Mouse (Mus musculus) embryonic fibroblast, embryonic 13.5 days (primary cell): ENCODE measurements around the gene Speer4e. TPM values are rescaled to one million over a fixed set of nuclear protein-coding genes. Genes with fewer than 3 reads are reported as not detected.
"Not testable (repeated sequence)": the region's sequence is repeated elsewhere in the genome, so short reads cannot be mapped to it uniquely, and the experiment has no call there.

Experiments used
- H3K27ac ChIP-seq: 2 replicates; pipeline ENCODE4 v1.5.1; 2012; ENCODE audit warnings: low read length, control low read depth, inconsistent platforms; ENCODE audit not compliant: insufficient read depth
- H3K4me1 ChIP-seq: 2 replicates; pipeline ENCODE4 v1.6.1; 2011; ENCODE audit warnings: low read length; ENCODE audit not compliant: control insufficient read depth, insufficient read depth
- H3K4me3 ChIP-seq: 2 replicates; pipeline ENCODE4 v1.5.1; 2011; ENCODE audit warnings: mild to moderate bottlenecking, control low read depth, low read length; ENCODE audit not compliant: insufficient read depth
- polyA plus RNA-seq: library from polyadenylated mRNA; stranded (reverse); fragments of >200 nt; gene quantifications from 2 replicates; pipeline ENCODE4 v1.2.4, GENCODE M21; 2011; ENCODE audit warnings: low read depth; ENCODE audit not compliant: missing spikeins, insufficient read length

Gene Speer4e
- polyA plus RNA-seq: not detected in 2 replicates

DNA sequence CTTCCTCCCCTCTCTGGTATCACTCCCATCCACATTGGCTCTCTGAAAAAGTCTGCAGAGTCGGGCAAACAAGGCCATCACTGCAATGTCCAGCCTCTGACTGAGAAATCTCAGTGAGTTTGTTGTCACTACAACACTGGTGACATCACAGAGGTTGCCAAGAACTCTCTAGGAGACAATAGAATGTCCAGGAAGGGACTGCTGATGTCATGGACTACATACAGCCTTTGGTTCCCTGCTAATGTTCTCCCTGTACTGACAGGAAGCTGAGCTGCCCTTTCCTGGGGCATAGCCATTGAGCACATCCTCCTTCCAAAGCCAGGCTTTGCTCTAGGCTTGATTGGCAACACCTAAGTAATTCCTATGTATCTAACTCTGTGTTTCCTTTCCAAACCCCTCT, at the start of gene Speer4e:
TSS of gene Speer4e (minus strand) at position 101 of the 400 bp plus-strand sequence.
- not testable (repeated sequence) for H3K4me1 ChIP-seq, H3K4me3 ChIP-seq, H3K27ac ChIP-seq

DNA sequence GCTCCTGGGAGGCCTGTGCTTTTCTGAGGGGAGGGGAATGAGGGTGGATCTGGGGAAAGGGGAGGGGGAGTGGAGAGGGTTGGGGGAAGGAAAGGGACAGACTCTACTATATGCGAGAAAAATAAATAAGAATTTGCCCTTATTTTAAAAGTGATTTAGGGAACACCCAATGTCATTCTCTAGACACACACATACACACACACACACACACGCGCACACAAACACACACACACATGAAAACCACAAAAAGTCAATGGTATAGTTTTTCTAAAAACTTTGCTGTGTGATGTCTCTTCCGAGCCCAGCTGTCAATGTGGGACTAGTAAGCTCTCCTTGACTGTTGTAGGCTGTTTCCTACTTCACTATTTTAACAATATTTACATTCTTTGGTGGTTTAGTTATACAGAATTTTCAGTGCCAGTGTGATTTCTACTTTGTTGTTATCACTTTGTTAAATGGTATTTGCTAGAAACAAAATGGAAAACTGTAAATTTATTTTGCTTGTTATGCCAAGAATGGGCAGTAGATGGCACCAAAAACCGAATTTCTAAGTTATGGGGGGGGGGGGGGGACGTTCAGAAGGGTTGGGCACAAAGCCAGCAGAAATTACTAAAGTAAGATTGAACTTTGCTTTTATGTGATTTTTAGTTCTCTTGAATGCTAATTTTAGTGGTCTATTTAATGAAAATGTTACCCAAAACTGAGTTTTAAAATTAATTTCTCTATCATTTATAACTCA, 48.6 kb upstream of the Speer4e start:
- H3K4me3 ChIP-seq, H3K4me1 ChIP-seq, H3K27ac ChIP-seq: not testable (repeated sequence)

DNA sequence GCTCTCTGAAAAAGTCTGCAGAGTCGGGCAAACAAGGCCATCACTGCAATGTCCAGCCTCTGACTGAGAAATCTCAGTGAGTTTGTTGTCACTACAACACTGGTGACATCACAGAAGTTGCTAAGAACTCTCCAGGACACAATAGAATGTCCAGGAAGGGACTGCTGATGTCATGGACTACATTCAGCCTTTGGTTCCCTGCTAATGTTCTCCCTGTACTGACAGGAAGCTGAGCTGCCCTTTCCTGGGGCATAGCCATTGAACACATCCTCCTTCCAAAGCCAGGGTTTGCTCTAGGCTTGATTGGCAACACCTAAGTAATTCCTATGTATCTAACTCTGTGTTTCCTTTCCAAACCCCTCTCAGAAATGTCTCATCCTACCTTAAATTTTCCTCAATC, 40.6 kb upstream of the Speer4e start, which contains the start of gene Gm10354:
TSS of gene Gm10354 (minus strand) at position 101 of the 400 bp plus-strand sequence.
- H3K27ac ChIP-seq, H3K4me1 ChIP-seq, H3K4me3 ChIP-seq: not testable (repeated sequence)

DNA sequence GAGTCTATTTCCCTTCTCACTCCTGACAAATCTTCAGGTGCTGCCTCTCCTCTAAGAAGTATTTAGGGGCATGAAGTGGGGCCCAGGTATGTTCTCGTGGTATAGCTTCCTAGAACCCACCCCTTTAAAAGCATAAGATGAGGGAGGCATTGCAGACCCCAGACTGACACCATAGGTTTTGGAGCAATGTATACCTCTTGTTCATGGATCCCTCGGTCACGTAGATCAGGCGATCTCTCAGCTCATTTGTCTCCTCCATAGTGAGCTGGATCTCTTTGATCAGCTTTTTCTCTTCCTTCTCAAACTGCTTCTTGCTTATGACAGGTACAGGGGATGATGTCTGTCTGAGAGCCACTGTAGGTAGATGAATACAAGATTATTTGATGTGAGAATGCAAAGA, 39.1 kb upstream of the Speer4e start:
- not testable (repeated sequence) for H3K4me1 ChIP-seq, H3K4me3 ChIP-seq, H3K27ac ChIP-seq

DNA sequence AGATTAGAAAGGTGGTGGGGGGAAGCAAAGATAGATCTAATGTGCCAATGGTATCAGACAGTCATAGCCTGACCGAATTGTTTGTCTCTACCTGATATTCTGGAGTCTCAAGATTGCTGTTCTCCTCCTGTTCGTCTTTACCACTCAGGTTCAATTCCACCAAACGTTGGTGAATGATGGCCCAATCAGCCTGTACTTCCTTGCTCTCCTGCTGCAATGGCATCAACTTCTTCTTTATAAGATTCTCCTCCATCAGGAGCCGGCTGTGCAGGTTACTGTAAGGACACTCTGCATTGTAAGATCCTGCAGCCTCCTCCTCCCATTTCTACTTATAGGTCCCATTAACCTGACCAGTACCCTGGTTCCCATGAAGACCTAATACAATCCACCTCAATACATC, 37.1 kb upstream of the Speer4e start:
- H3K4me1 ChIP-seq, H3K27ac ChIP-seq, H3K4me3 ChIP-seq: not testable (repeated sequence)

DNA sequence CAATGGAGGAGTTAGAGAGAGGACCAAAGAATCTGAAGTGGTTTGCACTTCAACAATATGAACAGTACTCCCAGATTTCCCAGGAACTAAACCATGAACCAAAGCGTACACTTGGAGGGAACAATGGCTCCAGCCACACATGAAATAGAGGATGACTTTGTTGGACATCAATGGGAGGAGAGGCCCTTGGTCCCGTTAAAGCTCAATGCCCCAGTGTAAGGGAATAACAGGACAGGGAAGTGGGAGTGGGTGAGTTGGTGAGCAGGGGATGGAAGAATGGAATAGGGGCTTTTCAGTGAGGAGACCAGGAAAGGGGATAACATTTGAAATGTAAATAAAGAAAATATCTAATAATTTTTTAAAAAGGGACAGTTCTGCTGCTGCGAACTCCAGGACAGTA, 34.6 kb upstream of the Speer4e start:
- H3K27ac ChIP-seq, H3K4me3 ChIP-seq, H3K4me1 ChIP-seq: not testable (repeated sequence)

DNA sequence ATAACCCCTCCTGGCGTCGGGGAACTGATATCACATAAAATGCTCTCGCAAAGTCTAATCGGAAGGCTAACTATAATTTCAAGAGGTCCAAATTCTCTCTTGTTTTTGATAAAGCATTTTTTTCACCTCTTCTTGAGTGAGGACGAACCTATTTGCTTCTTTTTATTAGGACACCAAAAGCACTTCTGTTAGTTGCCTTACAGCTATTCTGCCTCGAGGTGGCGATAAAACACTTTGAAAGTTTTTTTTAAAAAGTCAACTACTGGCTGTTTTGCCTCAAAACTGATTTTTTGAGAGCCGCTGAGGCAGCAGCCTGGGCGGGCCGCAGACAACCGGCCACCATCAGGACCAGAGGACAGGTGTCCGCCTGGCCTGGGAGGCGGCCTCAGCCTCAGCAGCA, 25.6 kb upstream of the Speer4e start:
- not testable (repeated sequence) for H3K4me3 ChIP-seq, H3K27ac ChIP-seq, H3K4me1 ChIP-seq

DNA sequence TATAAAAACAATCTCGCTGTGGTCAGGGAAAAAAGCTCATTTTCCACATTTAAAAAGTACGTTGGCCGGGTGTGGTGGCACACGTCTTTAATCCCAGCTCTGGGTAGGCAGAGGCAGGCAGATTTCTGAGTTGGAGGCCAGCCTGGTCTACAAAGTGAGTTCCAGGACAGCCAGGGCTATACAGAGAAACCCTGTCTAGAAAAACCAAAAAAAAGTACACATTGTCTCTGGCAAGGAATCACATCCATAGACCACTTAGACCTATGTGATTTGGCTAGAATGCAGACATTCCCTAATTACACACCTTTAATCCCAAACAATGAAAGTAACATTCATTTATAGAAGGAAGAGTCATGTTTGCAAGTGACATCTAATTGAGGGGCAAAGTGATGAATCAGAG, 23.3 kb upstream of the Speer4e start:
- H3K27ac ChIP-seq, H3K4me3 ChIP-seq, H3K4me1 ChIP-seq: not testable (repeated sequence)

DNA sequence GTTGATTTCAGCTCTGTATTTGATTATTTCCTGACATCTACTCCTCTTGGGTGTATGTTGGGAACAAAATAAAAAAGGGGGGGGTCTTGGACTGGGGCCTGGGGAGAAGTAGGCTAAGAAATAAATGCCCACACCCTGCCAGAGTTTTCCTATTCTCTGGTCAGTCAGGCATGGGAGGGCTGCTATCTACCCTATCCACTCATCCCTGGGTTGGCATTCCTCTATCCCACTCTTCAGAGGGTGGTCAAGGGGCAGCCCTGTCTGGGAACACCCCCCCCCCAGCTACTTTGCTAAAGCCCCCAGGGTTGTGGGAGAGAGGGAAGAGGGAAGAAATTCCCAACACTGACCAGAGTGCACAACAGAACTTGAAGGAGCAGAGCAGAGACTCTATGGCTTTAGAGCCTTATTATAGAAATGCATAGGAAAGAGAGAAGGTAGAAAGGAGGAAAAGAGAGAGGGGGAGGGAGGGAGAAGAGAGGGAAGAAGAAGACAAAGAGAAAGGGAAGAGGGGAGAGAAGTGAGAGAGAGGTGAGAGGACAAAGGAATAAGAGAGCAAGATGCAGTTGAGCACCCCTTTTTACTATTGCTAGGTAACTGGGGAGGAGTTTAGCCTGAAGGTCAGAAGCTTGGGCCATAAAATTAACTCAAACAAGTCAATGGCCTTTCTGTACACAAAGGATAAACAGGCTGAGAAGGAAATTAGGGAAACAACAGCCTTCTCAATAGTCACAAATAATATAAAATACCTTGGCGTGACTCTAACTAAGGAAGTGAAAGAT, 17.9 kb upstream of the Speer4e start:
- not testable (repeated sequence) for H3K27ac ChIP-seq, H3K4me1 ChIP-seq, H3K4me3 ChIP-seq

DNA sequence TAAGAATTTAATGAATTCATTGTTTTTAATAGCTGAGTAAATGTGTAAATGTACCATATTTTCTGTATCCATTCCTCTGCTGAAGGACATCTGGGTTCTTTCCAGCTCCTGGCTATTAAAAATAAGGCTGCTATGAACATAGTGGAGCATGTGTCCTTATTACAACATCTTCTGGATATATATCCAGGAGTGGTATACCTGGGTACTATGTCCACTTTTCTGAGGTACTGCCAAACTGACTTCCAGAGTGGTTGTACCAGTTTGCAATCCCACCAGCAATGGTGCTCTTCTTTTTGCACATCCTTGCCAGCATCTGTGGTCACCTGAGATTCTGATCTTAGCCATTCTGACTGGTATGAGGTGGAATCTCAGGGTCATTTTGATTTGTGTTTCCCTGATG, 15.4 kb upstream of the Speer4e start:
- H3K4me3 ChIP-seq, H3K4me1 ChIP-seq, H3K27ac ChIP-seq: not testable (repeated sequence)

DNA sequence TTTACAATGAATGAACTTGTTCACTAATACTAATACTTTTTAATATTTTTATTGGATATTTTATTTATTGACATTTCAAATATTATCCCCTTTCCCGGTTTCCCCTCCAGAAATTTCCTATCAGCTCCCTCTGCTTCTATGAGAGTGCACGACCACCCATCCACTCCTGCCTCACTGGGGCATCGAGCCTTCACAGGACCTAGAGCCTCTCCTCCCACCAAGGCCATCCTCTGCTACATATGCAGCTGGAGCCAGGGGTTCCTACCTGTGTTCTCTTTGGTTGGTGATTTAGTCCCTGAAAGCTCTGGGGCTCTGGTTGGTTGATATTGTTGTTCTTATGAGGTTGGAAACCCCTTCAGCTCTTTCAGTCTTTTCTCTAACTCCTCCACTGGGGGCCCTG, 14.5 kb upstream of the Speer4e start:
- H3K4me3 ChIP-seq, H3K27ac ChIP-seq, H3K4me1 ChIP-seq: not testable (repeated sequence)

DNA sequence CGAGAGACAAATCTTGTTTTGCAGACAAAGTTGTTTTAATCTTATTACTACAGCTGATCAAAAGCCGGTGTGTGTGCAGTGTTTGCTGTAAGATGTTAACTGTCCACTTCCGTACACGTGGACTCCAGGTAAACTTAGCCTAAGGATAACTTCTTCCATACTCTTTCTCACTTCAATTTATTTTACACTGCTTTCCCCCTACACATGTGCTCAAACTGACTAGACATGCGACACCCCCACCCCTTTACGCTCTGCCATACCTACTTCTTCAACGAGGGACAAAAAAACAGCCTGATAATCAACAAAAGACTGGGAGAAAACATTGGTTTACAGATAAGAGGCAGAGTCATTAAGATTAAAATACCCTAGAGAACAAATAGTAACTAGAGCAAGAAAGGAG, 13.6 kb upstream of the Speer4e start:
- not testable (repeated sequence) for H3K4me1 ChIP-seq, H3K4me3 ChIP-seq, H3K27ac ChIP-seq

DNA sequence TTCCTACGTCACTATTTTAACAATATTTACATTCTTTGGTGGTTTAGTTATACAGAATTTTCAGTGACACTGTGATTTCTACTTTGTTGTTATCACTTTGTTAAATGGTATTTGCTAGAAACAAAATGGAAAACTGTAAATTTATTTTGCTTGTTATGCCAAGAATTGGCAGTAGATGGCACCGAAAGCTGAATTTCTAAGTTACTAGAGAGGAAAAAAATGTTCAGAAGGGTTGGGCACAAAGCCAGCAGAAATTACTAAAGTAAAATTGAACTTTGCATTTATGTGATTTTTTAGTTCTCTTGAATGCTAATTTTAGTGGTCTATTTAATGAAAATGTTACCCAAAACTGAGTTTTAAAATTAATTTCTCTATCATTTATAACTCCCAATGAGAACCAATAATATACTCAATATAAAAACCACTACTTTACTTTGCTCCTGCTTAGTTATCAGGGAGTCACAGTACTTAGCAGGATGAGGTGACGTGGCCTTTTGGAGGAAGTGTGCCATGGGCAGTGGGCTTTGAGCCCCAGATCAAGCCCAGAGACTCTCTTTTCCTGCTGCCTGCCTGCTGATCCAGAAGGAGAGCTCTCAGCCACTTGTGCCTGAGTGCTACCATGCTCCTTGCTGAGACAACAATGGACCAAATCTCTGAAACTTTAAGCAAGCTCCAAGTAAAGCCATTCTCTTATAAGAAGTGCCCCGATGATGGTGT, 9.4 kb upstream of the Speer4e start:
- not testable (repeated sequence) for H3K4me3 ChIP-seq, H3K27ac ChIP-seq, H3K4me1 ChIP-seq

DNA sequence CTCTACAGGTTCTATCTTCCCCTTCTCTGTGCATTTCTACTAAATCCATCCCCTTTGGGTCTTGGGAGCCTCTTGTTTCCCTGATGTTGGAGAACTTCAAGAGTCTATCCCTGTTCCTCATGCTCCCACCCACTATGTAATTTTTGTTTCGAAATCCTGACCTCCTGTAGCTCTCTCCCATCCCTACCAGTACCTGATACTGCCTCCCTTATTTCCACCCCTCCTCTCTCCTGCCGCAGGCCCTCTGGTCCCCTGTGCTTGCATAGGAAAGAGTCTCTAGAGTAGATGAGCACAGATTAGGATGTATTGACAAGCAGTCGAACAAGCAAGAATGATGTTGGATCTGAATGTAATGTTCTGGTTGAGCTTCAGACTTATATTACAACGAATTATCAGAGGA, 7.3 kb upstream of the Speer4e start:
- H3K4me3 ChIP-seq, H3K27ac ChIP-seq, H3K4me1 ChIP-seq: not testable (repeated sequence)

DNA sequence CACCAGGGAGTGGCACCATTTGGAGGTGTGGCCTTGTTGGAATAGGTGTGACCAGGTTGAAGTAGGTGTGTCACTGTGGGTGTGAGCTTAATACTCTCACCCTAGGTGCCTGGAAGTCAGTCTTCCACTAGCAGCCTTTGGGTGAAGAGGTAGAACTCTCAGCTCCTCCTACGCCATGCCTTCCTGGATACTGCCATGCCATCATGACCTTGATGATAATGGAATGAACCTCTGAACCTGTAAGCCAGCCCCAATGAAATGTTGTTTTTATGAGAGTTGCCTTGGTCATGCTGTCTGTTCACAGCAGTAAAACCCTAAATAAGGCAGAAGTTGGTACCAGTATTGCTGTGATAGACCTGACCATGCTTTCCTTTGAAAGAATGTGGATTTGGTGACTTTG, 2.8 kb upstream of the Speer4e start:
- H3K27ac ChIP-seq, H3K4me3 ChIP-seq, H3K4me1 ChIP-seq: not testable (repeated sequence)

DNA sequence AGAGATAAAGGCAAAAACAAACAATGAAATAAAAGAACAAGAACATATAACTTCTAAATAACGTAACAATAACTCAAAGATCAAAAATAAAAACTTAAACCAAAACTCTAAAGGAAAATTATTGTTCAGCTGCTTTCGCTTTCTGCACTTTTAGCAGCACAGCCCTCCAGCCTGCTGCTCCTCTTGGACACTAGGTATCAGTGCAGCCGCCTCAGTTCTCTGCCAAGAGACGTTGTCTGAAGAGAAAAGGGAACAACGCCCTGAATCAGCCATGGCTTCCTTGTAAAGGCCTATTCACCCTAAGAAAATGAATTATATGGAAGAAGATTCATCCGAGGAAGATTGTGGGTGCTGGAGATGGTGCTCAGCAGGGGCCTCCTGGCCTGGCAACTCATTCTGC, 4.5 kb downstream of the Speer4e start:
- H3K4me3 ChIP-seq, H3K4me1 ChIP-seq, H3K27ac ChIP-seq: not testable (repeated sequence)
